Mouse (Mus musculus) embryonic fibroblast, embryonic 13.5 days (primary cell): ENCODE data around the gene Btbd11.

Experiments
- CTCF ChIP-seq: IDR thresholded peaks from 2 replicates; pipeline ENCODE4 v1.5.1; 2011; ENCODE audit warnings: mild to moderate bottlenecking, control low read depth, low read length, moderate library complexity, borderline replicate concordance; ENCODE audit not compliant: insufficient read depth
- POLR2A ChIP-seq: IDR thresholded peaks from 2 replicates; pipeline ENCODE4 v1.6.1; 2011; ENCODE audit warnings: low read depth, mild to moderate bottlenecking, control low read depth, low read length, moderate library complexity

GRCm38 (mm10) chr10:85591986-85592385, 205.4 kb downstream of the Btbd11 start:
- no peak for TF ChIP-seq POLR2A
- TF ChIP-seq CTCF: no peak
